9 mouse cellular contexts compared by ENCODE assay signal in the genomic region with DNA sequence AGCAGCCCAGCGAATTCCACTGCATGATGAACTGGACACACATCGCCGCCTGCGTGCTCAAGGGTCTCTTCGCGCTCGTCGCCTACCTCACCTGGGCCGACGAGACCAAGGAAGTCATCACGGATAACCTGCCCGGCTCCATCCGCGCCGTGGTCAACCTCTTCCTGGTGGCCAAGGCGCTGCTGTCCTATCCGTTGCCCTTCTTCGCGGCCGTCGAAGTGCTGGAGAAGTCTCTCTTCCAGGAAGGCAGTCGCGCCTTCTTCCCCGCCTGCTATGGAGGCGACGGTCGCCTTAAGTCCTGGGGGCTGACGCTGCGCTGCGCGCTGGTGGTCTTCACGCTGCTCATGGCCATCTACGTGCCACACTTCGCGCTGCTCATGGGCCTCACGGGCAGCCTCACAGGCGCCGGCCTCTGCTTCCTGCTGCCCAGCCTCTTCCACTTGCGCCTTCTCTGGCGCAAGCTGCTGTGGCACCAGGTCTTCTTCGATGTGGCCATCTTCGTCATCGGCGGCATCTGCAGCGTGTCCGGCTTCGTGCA. TPM values are rescaled to one million over a fixed set of nuclear protein-coding genes. Genes with fewer than 3 reads are reported as not detected.
DNase-seq lines count a peak whose midpoint lies in the region; ATAC-seq and TF ChIP-seq lines count a peak whose summit lies in the region.
"Had no signal": no experiment of that assay in that cellular context is flagged by ENCODE, and none has a peak within 500 bp of the region (broad histone marks: within the 10 kb centered on the region; RNA-seq: fewer than 3 reads in every experiment).

No protein-coding gene starts in this region.

- no peak for ATAC-seq in heart, embryonic 16.5 days (replicated peaks; ENCODE audit: extremely low read depth, insufficient read depth, low FRiP score)
- no peak for ATAC-seq in hindbrain, embryonic 15.5 days (ENCODE audit: low FRiP score, low read depth)
- ATAC-seq in midbrain, embryonic 14.5 days (ENCODE audit: low FRiP score, low TSS enrichment), result no peak
- ATAC-seq in activated CD4-positive, CD25-positive, alpha-beta regulatory T cell, adult 4 months, result no peak
- no peak for ATAC-seq in inflammation-experienced regulatory T-cells, adult 6 months

- WGBS in heart, embryonic 16.5 days, result 4% methylated on average over 47 of the region's 47 CpGs
- 4% methylated on average over 47 of the region's 47 CpGs for WGBS in bone marrow, adult 2 months
- 2% methylated on average over 47 of the region's 47 CpGs for WGBS in hindbrain, embryonic 15.5 days
- WGBS in midbrain, embryonic 14.5 days, result 1% methylated on average over 47 of the region's 47 CpGs

- no peak overlapping the region for H3K9ac ChIP-seq in heart, embryonic 16.5 days (ENCODE audit: low read length)
- H3K9ac ChIP-seq in hindbrain, embryonic 15.5 days, result 0 out of 2 replicates have a peak overlapping the region, but pooled peaks have one; percentile 55
- H3K9ac ChIP-seq in midbrain, embryonic 14.5 days (replicated peaks; ENCODE audit: low read length), result peak overlapping the region; percentile 73

- peak; percentile 26; the same call in 1 of the 2 replicates for TF ChIP-seq POLR2A in bone marrow, adult 2 months (IDR thresholded peaks at IDR 0.05; ENCODE audit: borderline replicate concordance, control insufficient read depth, low read depth, low read length)

- H3K9me3 ChIP-seq in heart, embryonic 16.5 days (replicated peaks; ENCODE audit: control insufficient read depth, low read length), result no peaks in the 10 kb centered on the region
- no peaks in the 10 kb centered on the region for H3K9me3 ChIP-seq in hindbrain, embryonic 15.5 days
- H3K9me3 ChIP-seq in midbrain, embryonic 14.5 days (ENCODE audit: control insufficient read depth, low read length), result no peaks in the 10 kb centered on the region

- no peak for TF ChIP-seq CTCF in bone marrow, adult 2 months (IDR thresholded peaks at IDR 0.05; ENCODE audit: control insufficient read depth, insufficient read depth, low read length)

- H3K4me2 ChIP-seq in heart, embryonic 16.5 days (ENCODE audit: low read depth, low read length), result no peak overlapping the region
- peak overlapping the region; percentile 54 for H3K4me2 ChIP-seq in hindbrain, embryonic 15.5 days
- H3K4me2 ChIP-seq in midbrain, embryonic 14.5 days (ENCODE audit: low read length), result peak overlapping the region; percentile 60

- H3K36me3 ChIP-seq in heart, embryonic 16.5 days (ENCODE audit: control insufficient read depth, insufficient read depth), result no peaks in the 10 kb centered on the region
- H3K36me3 ChIP-seq in hindbrain, embryonic 15.5 days, result no peaks in the 10 kb centered on the region
- peaks cover 5% of the 10 kb centered on the region; the same call in 1 of the 2 replicates for H3K36me3 ChIP-seq in midbrain, embryonic 14.5 days (ENCODE audit: control insufficient read depth, insufficient read depth, low read length)

- H3K27ac ChIP-seq in heart, embryonic 16.5 days (ENCODE audit: low read length), result no peak overlapping the region
- H3K27ac ChIP-seq in bone marrow, adult 2 months (ENCODE audit: control insufficient read depth, insufficient read depth, low read depth, low read length, poor library complexity), result no peak overlapping the region
- H3K27ac ChIP-seq in hindbrain, embryonic 15.5 days (replicated peaks), result peak overlapping the region; percentile 80
- peak overlapping the region; percentile 93 for H3K27ac ChIP-seq in midbrain, embryonic 14.5 days (replicated peaks; ENCODE audit: low read depth, low read length)

- DNase-seq in heart, postnatal 4 days, result no peak
- peak; percentile 47 for DNase-seq in midbrain, embryonic 14.5 days
- DNase-seq in ovary, postnatal 36 days (ENCODE audit: low spot score), result no peak
- DNase-seq: kidney, postnatal 14 days had no signal

- H3K4me3 ChIP-seq in heart, embryonic 16.5 days (ENCODE audit: low read length), result peak overlapping the region; percentile 7; the same call in 1 of the 2 replicates
- H3K4me3 ChIP-seq in bone marrow, adult 2 months (replicated peaks; ENCODE audit: control insufficient read depth, low read depth, low read length), result peak overlapping the region; percentile 27
- H3K4me3 ChIP-seq in hindbrain, embryonic 15.5 days, result peak overlapping the region; percentile 46
- peak overlapping the region; percentile 48 for H3K4me3 ChIP-seq in midbrain, embryonic 14.5 days (replicated peaks; ENCODE audit: low read depth, low read length)

- peaks cover 95% of the 10 kb centered on the region for H3K27me3 ChIP-seq in heart, embryonic 16.5 days (ENCODE audit: control insufficient read depth, insufficient read depth, low read length)
- H3K27me3 ChIP-seq in hindbrain, embryonic 15.5 days, result peaks cover 45% of the 10 kb centered on the region
- H3K27me3 ChIP-seq in midbrain, embryonic 14.5 days (ENCODE audit: control insufficient read depth, insufficient read depth, low read length), result peaks cover 68% of the 10 kb centered on the region

- H3K4me1 ChIP-seq in heart, embryonic 16.5 days (ENCODE audit: control insufficient read depth, insufficient read depth, low read length), result 0 out of 2 replicates have a peak, but pooled peaks cover 2% of the 10 kb centered on the region
- H3K4me1 ChIP-seq in bone marrow, adult 2 months (ENCODE audit: control insufficient read depth, insufficient read depth, low read length), result peaks cover 4% of the 10 kb centered on the region
- peaks cover 38% of the 10 kb centered on the region for H3K4me1 ChIP-seq in hindbrain, embryonic 15.5 days (replicated peaks)
- H3K4me1 ChIP-seq in midbrain, embryonic 14.5 days (ENCODE audit: control insufficient read depth, insufficient read depth, low read length), result no peaks in the 10 kb centered on the region

RNA-seq across cellular contexts. Expression of a gene that starts 3.9 kb away (rescaled TPM):
- polyA plus RNA-seq in heart, embryonic 16.5 days (2015; fragmentation: Nextera tagmentation; extraction: Ambion mirVana), result not detected in 2 replicates
- not detected for total RNA-seq in heart, postnatal 4 days (2021)
- polyA plus RNA-seq in bone marrow, adult 2 months (2011; ENCODE audit: insufficient read depth, insufficient read length, low replicate concordance, missing spikeins), result not detected in 2 replicates
- 11.6 and 13.2 TPM in 2 replicates for polyA plus RNA-seq in hindbrain, embryonic 15.5 days (2015; fragmentation: Nextera tagmentation; extraction: Ambion mirVana)
- polyA plus RNA-seq in midbrain, embryonic 14.5 days (2014; fragmentation: Nextera tagmentation; extraction: Ambion mirVana), result 7.6 and 8.6 TPM in 2 replicates
- polyA plus RNA-seq in activated CD4-positive, CD25-positive, alpha-beta regulatory T cell, adult 4 months (2017; shearing (Covaris generic)), result not detected
- polyA plus RNA-seq in inflammation-experienced regulatory T-cells, adult 6 months (2017; shearing (Covaris generic)), result not detected

RNA-seq across cellular contexts. Expression of a gene that starts 10.2 kb away (rescaled TPM):
- 5.6 and 6.1 TPM in 2 replicates for polyA plus RNA-seq in heart, embryonic 16.5 days (2015; fragmentation: Nextera tagmentation; extraction: Ambion mirVana)
- total RNA-seq in heart, postnatal 4 days (2021), result 1 to 10 TPM; 9.0 to 9.4 TPM
- polyA plus RNA-seq in bone marrow, adult 2 months (2011; ENCODE audit: insufficient read depth, insufficient read length, low replicate concordance, missing spikeins), result 10.9 and 12.9 TPM in 2 replicates
- 12.0 and 13.1 TPM in 2 replicates for polyA plus RNA-seq in hindbrain, embryonic 15.5 days (2015; fragmentation: Nextera tagmentation; extraction: Ambion mirVana)
- polyA plus RNA-seq in midbrain, embryonic 14.5 days (2014; fragmentation: Nextera tagmentation; extraction: Ambion mirVana), result 13.9 and 14.8 TPM in 2 replicates
- 1 to 10 TPM; 3.1 to 3.2 TPM for polyA plus RNA-seq in activated CD4-positive, CD25-positive, alpha-beta regulatory T cell, adult 4 months (2017; shearing (Covaris generic))
- polyA plus RNA-seq in inflammation-experienced regulatory T-cells, adult 6 months (2017; shearing (Covaris generic)), result 1 to 10 TPM; 2.5 to 5.2 (median 2.8) TPM

RNA-seq across cellular contexts. Expression of a gene that starts 50.7 kb away (rescaled TPM):
- polyA plus RNA-seq in heart, embryonic 16.5 days (2015; fragmentation: Nextera tagmentation; extraction: Ambion mirVana), result 7.1 and 8.2 TPM in 2 replicates
- total RNA-seq in heart, postnatal 4 days (2021), result 10 to 100 TPM; 13.8 to 14.2 TPM
- 3.8 and 5.3 TPM in 2 replicates for polyA plus RNA-seq in bone marrow, adult 2 months (2011; ENCODE audit: insufficient read depth, insufficient read length, low replicate concordance, missing spikeins)
- polyA plus RNA-seq in hindbrain, embryonic 15.5 days (2015; fragmentation: Nextera tagmentation; extraction: Ambion mirVana), result 22.1 and 23.4 TPM in 2 replicates
- 16.1 and 21.0 TPM in 2 replicates for polyA plus RNA-seq in midbrain, embryonic 14.5 days (2014; fragmentation: Nextera tagmentation; extraction: Ambion mirVana)
- polyA plus RNA-seq in activated CD4-positive, CD25-positive, alpha-beta regulatory T cell, adult 4 months (2017; shearing (Covaris generic)), result 100 to 1,000 TPM; 100 to 110 TPM
- 100 to 1,000 TPM; 106 to 120 (median 115) TPM for polyA plus RNA-seq in inflammation-experienced regulatory T-cells, adult 6 months (2017; shearing (Covaris generic))

Comparison
In these comparisons a context has a peak if more than half of its experiments do, and no peak if none do; other contexts are left out.
1. H3K27ac ChIP-seq: peak in hindbrain, embryonic 15.5 days (single experiment) and midbrain, embryonic 14.5 days (single experiment); none in heart, embryonic 16.5 days (single experiment) and bone marrow, adult 2 months (single experiment).
2. Peak in every context shown above with its lines, with median percentiles within 50 percentile points of each other: H3K4me3 ChIP-seq.